Mouse (Mus musculus) small intestine, adult 2 months (tissue): ENCODE data around the gene Cd300lb.

ENCODE experiments used
- CTCF ChIP-seq: fragments of 200-500 bp; IDR thresholded peaks from 2 replicates; pipeline ENCODE4 v1.5.1; 2012; ENCODE audit warnings: low read depth, mild to moderate bottlenecking, control low read depth, inconsistent platforms, low read length, moderate library complexity, mixed read lengths; ENCODE audit not compliant: insufficient replicate concordance, insufficient read length; ENCODE audit errors: extremely low read depth
- POLR2A ChIP-seq: fragments of 200-500 bp; IDR thresholded peaks from 2 replicates; pipeline ENCODE4 v1.6.1; 2012; ENCODE audit warnings: low read depth, mild to moderate bottlenecking, control low read depth, inconsistent platforms, low read length, moderate library complexity

DNA sequence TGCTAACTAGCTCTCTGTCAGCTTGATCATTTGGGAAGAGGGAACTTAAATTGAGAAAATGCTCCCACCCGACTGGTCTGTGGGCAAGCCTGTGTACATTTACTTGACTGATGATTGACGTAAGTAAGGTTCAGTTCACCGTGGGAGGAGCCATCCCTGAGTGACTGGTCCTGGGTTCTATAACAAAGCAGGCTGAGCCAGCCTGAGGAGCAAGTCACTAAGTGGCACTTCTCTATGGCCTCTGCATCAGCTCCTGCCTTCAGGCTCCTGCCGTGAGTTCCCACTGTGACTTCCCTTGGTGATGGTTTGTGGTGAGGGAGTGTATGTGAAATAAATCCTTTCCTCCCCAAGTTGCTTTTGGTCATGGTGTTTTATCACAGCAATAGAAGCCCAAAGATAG lies 26.1 kb downstream of the Cd300lb start:
- TF ChIP-seq POLR2A: no peak
- TF ChIP-seq CTCF: no peak
